Mouse (Mus musculus): Measurements from ENCODE around the gene Card11. TPM values are rescaled to one million over a fixed set of nuclear protein-coding genes. Genes with fewer than 3 reads are reported as not detected.

The Card11 gene
- total RNA-seq, 2 experiments from 2014 or later = 0.30 to 1.7 TPM

- no peak for DNase-seq
Observed at GRCm38 (mm10) chr5:140917807-140918206, 82.6 kb downstream of the Card11 start.

- no peak for DNase-seq
Observed at GRCm38 (mm10) chr5:140910841-140911240, 89.5 kb downstream of the Card11 start.

GRCm38 (mm10) chr5:140900866-140901265 is 99.5 kb downstream of the Card11 start:
- peak in 1 of 2 experiments; percentile 23 for DNase-seq

GRCm38 (mm10) chr5:140891080-140891479 is 109.3 kb downstream of the Card11 start:
- no peak for DNase-seq

GRCm38 (mm10) chr5:140890050-140890449 is 110.3 kb downstream of the Card11 start:
- peak; percentile 35 to 59 for DNase-seq

- peak; percentile 25 to 32 for DNase-seq
Observed at GRCm38 (mm10) chr5:140889539-140889938, 110.8 kb downstream of the Card11 start.

- DNase-seq = no peak
Observed at GRCm38 (mm10) chr5:140887871-140888270, 112.5 kb downstream of the Card11 start.

- DNase-seq = peak in 1 of 2 experiments; percentile 11
Observed at GRCm38 (mm10) chr5:140884966-140885365, 115.4 kb downstream of the Card11 start.

- no peak for DNase-seq
Observed at GRCm38 (mm10) chr5:140882391-140882790, 118.0 kb downstream of the Card11 start.

GRCm38 (mm10) chr5:140880151-140880550 is 120.2 kb downstream of the Card11 start:
- DNase-seq = no peak

- DNase-seq = no peak
Observed at GRCm38 (mm10) chr5:140878644-140879043, 121.7 kb downstream of the Card11 start.

GRCm38 (mm10) chr5:140873736-140874307 is 126.6 kb downstream of the Card11 start:
- DNase-seq = no peak

- DNase-seq = no peak
Observed at GRCm38 (mm10) chr5:140873039-140873551, 127.3 kb downstream of the Card11 start.

- DNase-seq = no peak
Observed at GRCm38 (mm10) chr5:140872532-140873038, 127.8 kb downstream of the Card11 start.

- DNase-seq = no peak
Observed at GRCm38 (mm10) chr5:140871241-140871640, 129.1 kb downstream of the Card11 start.

- DNase-seq = peak; percentile 29 to 71
Observed at GRCm38 (mm10) chr5:140869034-140869433, 131.3 kb downstream of the Card11 start.

- DNase-seq = no peak
Observed at GRCm38 (mm10) chr5:140859730-140860129, 140.7 kb downstream of the Card11 start.

GRCm38 (mm10) chr5:140858335-140858734 is 142.0 kb downstream of the Card11 start:
- no peak for DNase-seq

GRCm38 (mm10) chr5:140857432-140858154 is 142.8 kb downstream of the Card11 start:
- DNase-seq = no peak

GRCm38 (mm10) chr5:140855909-140856530 is 144.4 kb downstream of the Card11 start:
- DNase-seq = no peak

GRCm38 (mm10) chr5:140854700-140855099 is 145.7 kb downstream of the Card11 start:
- no peak for DNase-seq

GRCm38 (mm10) chr5:140853723-140854122 is 146.7 kb downstream of the Card11 start:
- DNase-seq = no peak

- no peak for DNase-seq
Observed at GRCm38 (mm10) chr5:140852435-140852996, 147.9 kb downstream of the Card11 start.
